Mouse (Mus musculus) liver, postnatal 0 days (tissue): ENCODE measurements around the gene Ube2d1.

Source experiments
- CTCF ChIP-seq: sonication (generic); IDR thresholded peaks from 2 replicates; pipeline ENCODE4 v1.5.1; 2016; ENCODE audit warnings: antibody characterized with exemption, low read depth
- EP300 ChIP-seq: IDR thresholded peaks from 2 replicates; pipeline ENCODE4 v1.6.1; 2016; ENCODE audit warnings: antibody characterized with exemption, low read depth, mild to moderate bottlenecking

DNA sequence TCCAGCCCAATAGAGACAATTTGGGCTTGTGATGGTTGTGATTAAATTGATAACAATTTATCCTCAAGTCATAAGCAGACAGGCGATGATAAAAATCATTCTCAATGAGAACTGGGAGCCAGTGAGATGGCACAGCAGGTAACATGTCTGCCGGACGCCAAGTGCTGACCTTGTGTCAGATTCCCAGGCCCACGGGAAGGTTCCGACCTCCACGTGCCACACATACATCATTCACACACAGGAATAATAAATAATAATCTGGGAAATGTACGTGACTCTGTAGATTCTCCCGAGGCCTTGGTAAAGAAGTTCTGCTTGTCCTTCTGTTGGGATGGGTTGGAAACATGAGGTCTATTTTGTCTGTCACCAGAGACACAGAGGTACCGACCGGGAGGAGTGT lies 42.3 kb upstream of the Ube2d1 start:
- TF ChIP-seq CTCF (no peak), EP300 (no peak)
